Mouse (Mus musculus): Measurements from ENCODE around the gene Nav2. TPM values are rescaled to one million over a fixed set of nuclear protein-coding genes. Genes with fewer than 3 reads are reported as not detected.

Gene Nav2
- polyA plus RNA-seq, 1 experiment from 2014 or later, result 25.6 TPM

GRCm38 (mm10) chr7:49145749-49146670, 237.5 kb downstream of the Nav2 start:
- no peak for DNase-seq (ENCODE audit: low spot score)
- H3K36me3 ChIP-seq, result no peaks in the 10 kb centered on the region
- 60% methylated on average over 22 of the region's 22 CpGs for WGBS
- H3K9me3 ChIP-seq, result peaks cover 1% of the 10 kb centered on the region; the same call in 1 of the 2 replicates
- no peaks in the 10 kb centered on the region for H3K27me3 ChIP-seq (ENCODE audit: insufficient read depth, poor library complexity, severe bottlenecking)
- H3K4me1 ChIP-seq (replicated peaks), result peaks cover 15% of the 10 kb centered on the region
- peak overlapping the region; percentile 62 for H3K27ac ChIP-seq
- no peak overlapping the region for H3K4me3 ChIP-seq

DNA sequence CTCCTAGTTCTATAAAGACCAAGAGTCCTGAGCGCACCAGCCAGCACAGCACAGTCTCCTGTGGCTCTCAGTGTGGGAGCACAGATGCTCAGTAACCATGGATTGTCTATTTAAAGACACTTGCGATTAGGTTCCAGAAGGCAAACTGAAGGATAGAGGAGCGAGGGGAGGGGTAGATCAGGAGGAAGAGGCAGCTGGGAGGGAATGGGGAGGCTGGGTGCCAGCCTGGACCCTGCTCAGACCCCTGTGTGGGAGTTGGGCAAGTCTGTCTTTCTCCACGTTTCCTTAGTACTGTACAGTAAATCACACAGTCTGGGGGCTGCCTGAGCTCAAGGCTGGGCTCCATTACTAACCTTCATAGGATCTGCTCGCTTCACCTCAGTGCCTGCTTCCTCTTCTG, 243.8 kb downstream of the Nav2 start:
- Histone ChIP-seq H3K4me3 (no peak overlapping the region), H3K27ac (no peak overlapping the region), H3K36me3 (0 out of 2 replicates have a peak, but pooled peaks cover 3% of the 10 kb centered on the region), H3K9me3 (peaks cover 15% of the 10 kb centered on the region; the same call in 1 of the 2 replicates), H3K27me3 (ENCODE audit: insufficient read depth, poor library complexity, severe bottlenecking) (no peaks in the 10 kb centered on the region), H3K4me1 (replicated peaks) (no peaks in the 10 kb centered on the region)
- WGBS, result 78% methylated on average over 5 of the region's 5 CpGs
- no peak for DNase-seq (ENCODE audit: low spot score)

DNA sequence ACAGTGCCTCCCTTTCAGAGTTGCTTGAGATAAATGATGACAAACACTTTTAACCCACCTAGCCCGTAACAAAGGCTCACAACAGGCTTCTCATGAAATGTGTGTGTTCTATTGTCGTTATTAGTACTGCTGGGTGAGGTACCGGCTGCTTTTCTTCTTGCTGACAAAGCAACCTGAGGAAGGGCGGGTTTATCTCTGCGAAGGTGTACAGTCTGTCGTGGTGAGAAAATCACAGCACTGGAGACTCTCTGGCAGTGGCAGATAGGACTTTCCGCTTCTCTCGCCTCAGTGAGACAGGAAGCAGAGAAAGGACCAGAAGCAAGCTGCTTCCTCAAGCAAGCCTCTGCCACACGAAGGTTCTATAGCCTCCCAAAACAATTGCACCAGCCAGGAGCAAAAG, 244.2 kb downstream of the Nav2 start:
- WGBS, result 83% methylated on average over 9 of the region's 9 CpGs
- Histone ChIP-seq H3K27me3 (ENCODE audit: insufficient read depth, poor library complexity, severe bottlenecking) (no peaks in the 10 kb centered on the region), H3K27ac (no peak overlapping the region), H3K4me1 (replicated peaks) (no peaks in the 10 kb centered on the region), H3K4me3 (no peak overlapping the region), H3K36me3 (0 out of 2 replicates have a peak, but pooled peaks cover 3% of the 10 kb centered on the region), H3K9me3 (peaks cover 15% of the 10 kb centered on the region; the same call in 1 of the 2 replicates)
- DNase-seq (ENCODE audit: low spot score), result no peak

DNA sequence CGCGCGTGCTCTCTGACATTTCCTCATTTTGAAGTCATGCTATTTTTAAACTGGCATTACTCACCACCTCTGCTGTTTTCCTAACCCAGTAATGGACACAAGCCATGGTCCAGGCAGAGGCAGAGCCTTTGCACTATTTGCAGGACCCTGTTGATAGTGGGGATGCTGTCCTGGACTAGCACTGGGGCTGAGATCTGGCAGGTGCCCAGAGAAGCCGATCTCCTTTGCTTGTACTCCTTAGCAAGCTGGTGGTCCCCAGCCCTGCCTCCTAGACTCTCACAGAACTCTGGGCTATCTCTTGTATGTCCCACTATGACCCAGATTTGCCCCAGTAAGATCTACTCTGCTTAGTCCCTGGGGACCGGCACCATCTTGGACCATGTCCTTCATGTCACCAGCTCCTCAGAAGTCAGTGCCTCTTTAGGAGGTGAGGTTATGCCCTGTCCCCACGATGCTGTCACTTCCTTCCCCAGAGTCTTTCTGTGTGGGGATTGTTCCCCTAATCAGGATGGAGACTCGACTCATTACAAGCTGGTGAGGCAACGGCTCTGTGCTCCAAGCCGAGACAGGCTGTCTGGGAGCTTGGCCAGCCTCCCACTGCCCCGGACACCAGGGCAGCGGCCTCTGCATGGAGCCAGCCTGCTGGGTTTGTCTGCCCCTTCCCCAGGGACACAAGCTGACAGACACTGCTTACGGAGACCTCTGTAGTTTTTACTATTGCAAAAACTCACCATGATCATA, 250.3 kb downstream of the Nav2 start:
- H3K4me1 ChIP-seq (replicated peaks), result peaks cover 38% of the 10 kb centered on the region
- peaks cover 15% of the 10 kb centered on the region; the same call in 1 of the 2 replicates for H3K9me3 ChIP-seq
- 84% methylated on average over 12 of the region's 12 CpGs for WGBS
- DNase-seq (ENCODE audit: low spot score), result no peak
- no peak overlapping the region for H3K4me3 ChIP-seq
- H3K27ac ChIP-seq, result no peak overlapping the region
- no peaks in the 10 kb centered on the region for H3K27me3 ChIP-seq (ENCODE audit: insufficient read depth, poor library complexity, severe bottlenecking)
- H3K36me3 ChIP-seq, result 0 out of 2 replicates have a peak, but pooled peaks cover 3% of the 10 kb centered on the region

DNA sequence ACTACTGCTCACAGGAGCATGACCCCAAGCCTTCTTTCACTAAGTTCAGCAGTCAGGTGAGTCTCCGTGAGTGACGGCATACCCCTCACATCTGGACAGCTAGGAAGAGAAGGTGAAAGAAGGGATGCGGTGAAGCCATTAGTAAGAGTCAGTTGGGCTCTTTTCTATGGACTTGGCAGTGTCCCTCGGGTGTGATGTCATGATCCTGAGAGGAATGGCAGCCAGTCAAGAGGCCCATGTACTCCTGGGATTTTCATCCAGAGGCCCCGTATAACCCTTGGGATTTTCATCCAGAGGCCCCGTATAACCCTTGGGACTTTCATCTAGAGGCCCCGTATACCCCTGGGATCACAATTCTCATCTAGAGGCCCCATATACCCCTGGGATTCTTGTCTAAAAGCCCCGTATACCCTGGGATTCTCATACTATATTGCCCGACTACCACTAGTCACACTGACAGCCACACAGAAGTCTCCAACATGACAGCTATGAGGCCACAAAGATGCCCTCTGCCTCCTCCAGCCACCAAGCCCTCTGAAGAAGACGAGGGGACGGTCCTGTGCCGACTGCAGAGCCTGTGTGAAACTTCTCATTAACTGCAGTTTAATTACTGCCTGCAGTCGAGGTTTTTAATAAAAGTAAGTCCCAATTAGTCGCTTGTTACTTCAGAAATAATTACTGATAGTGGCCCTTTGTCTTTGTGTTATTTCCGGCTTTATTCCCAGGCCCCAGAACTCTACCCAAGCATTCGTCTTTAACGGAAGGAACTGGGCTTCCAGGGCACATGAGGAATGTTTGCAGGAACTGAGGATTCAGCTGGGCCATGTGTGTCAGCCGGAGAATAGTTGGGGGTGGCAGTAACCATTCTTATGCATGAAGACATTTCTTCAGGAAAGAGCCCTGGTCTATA, 251.4 kb downstream of the Nav2 start:
- 87% methylated on average over 18 of the region's 18 CpGs for WGBS
- peaks cover 41% of the 10 kb centered on the region for H3K4me1 ChIP-seq (replicated peaks)
- H3K4me3 ChIP-seq, result no peak overlapping the region
- no peak overlapping the region for H3K27ac ChIP-seq
- no peaks in the 10 kb centered on the region for H3K27me3 ChIP-seq (ENCODE audit: insufficient read depth, poor library complexity, severe bottlenecking)
- 0 out of 2 replicates have a peak, but pooled peaks cover 3% of the 10 kb centered on the region for H3K36me3 ChIP-seq
- H3K9me3 ChIP-seq, result peaks cover 12% of the 10 kb centered on the region; the same call in 1 of the 2 replicates
- DNase-seq (ENCODE audit: low spot score), result no peak

- WGBS, result 48% methylated on average over 9 of the region's 9 CpGs
- H3K27ac ChIP-seq, result peak overlapping the region; percentile 8; the same call in 1 of the 2 replicates
- no peaks in the 10 kb centered on the region for H3K36me3 ChIP-seq
- H3K9me3 ChIP-seq, result no peaks in the 10 kb centered on the region
- H3K4me3 ChIP-seq, result no peak overlapping the region
- H3K4me1 ChIP-seq (replicated peaks), result peaks cover 48% of the 10 kb centered on the region
- H3K27me3 ChIP-seq (ENCODE audit: insufficient read depth, poor library complexity, severe bottlenecking), result no peaks in the 10 kb centered on the region
- DNase-seq (ENCODE audit: low spot score), result no peak
Measured at GRCm38 (mm10) chr7:49162079-49162478, 253.6 kb downstream of the Nav2 start.

- Histone ChIP-seq H3K4me1 (replicated peaks) (peaks cover 52% of the 10 kb centered on the region), H3K27me3 (ENCODE audit: insufficient read depth, poor library complexity, severe bottlenecking) (no peaks in the 10 kb centered on the region), H3K27ac (peak overlapping the region; percentile 56), H3K36me3 (no peaks in the 10 kb centered on the region), H3K9me3 (no peaks in the 10 kb centered on the region), H3K4me3 (no peak overlapping the region)
- 65% methylated on average over 11 of the region's 11 CpGs for WGBS
- no peak for DNase-seq (ENCODE audit: low spot score)
Measured at GRCm38 (mm10) chr7:49163789-49164188, 255.3 kb downstream of the Nav2 start.

DNA sequence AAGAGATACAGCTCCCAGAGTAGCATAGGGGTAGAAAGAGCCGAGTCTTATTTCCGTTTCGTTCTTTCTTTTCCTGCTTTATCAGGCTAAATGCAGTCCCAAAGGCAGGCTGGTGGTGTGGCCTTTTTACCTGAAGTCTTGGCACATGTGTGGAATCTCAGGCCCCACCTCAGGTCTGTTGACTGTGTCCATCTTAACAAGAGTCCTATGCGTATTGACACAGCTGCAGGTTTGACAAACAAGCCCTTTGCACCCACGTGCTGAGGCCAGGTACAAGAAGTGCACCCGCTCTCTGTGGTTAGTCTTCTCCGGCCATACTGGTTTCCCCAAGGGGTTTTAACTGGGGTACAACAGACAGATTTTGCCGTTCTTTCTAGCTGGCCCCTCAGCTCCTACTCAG, 256.4 kb downstream of the Nav2 start:
- H3K36me3 ChIP-seq, result no peaks in the 10 kb centered on the region
- H3K4me1 ChIP-seq (replicated peaks), result peaks cover 52% of the 10 kb centered on the region
- H3K27me3 ChIP-seq (ENCODE audit: insufficient read depth, poor library complexity, severe bottlenecking), result no peaks in the 10 kb centered on the region
- no peak for DNase-seq (ENCODE audit: low spot score)
- H3K9me3 ChIP-seq, result no peaks in the 10 kb centered on the region
- H3K4me3 ChIP-seq, result no peak overlapping the region
- 91% methylated on average over 8 of the region's 8 CpGs for WGBS
- H3K27ac ChIP-seq, result no peak overlapping the region

DNA sequence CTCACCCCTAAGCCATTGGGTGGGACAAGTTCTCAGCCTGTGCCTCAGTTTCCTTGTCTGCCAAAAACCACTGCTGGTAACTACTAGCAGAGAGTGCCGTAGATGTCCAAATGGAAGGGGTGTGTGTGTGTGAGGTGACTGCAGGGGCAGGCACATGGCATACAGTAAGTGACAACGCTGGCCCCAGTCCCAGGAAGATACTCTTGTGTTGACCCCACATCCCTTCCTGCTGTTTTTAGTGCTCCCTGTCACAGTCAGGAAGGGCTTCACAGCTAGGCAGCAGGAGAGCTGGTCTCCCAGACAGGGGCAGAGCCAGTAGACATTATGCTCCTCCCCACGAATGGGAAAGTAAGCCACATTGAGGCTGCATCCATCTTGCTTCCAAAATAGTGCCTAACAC, 264.4 kb downstream of the Nav2 start:
- peaks cover 13% of the 10 kb centered on the region for H3K4me1 ChIP-seq (replicated peaks)
- 75% methylated on average over 3 of the region's 3 CpGs for WGBS

DNA sequence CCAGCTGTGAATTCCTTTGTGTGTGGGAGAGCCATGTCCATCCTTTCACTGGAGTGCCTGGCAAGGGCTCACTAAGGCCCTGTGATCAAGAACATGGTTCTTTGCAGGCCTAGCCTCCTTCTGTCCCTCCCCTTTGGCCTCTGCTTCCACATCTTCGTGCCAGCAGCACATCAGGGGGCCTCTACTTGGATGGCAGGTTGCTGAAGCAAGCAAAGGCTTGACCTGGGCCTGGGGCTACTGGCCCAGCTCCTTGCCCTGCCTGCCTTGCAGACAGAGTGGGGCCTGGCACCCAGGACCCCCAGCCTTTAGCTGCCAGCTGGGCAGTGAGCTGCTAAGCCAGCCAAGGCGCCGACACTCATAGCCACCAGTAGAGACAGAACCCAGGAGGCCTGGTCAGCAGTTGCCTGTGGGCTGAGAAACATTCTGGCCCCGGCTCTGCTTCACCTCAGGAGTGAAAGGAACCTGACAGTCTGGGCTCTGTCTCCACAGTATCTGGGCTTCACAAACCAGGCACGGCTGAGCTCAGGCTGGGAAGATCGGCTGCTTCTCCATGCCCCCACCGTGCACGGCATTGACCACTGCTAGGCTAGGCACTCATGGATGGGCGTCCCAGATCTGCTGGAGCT, 267.4 kb downstream of the Nav2 start:
- DNase-seq (ENCODE audit: low spot score), result no peak
- H3K36me3 ChIP-seq, result no peaks in the 10 kb centered on the region
- H3K27ac ChIP-seq, result peak overlapping the region; percentile 62
- no peaks in the 10 kb centered on the region for H3K9me3 ChIP-seq
- H3K4me3 ChIP-seq, result no peak overlapping the region
- H3K4me1 ChIP-seq (replicated peaks), result peaks cover 10% of the 10 kb centered on the region
- no peaks in the 10 kb centered on the region for H3K27me3 ChIP-seq (ENCODE audit: insufficient read depth, poor library complexity, severe bottlenecking)
- 76% methylated on average over 9 of the region's 9 CpGs for WGBS

More for the DNA sequence above, 264.4 kb downstream of the Nav2 start:
- Histone ChIP-seq H3K27ac (no peak overlapping the region), H3K9me3 (no peaks in the 10 kb centered on the region), H3K27me3 (ENCODE audit: insufficient read depth, poor library complexity, severe bottlenecking) (no peaks in the 10 kb centered on the region), H3K36me3 (no peaks in the 10 kb centered on the region), H3K4me3 (no peak overlapping the region)
- DNase-seq (ENCODE audit: low spot score), result no peak

GRCm38 (mm10) chr7:49176590-49177201, 268.2 kb downstream of the Nav2 start:
- Histone ChIP-seq H3K36me3 (no peaks in the 10 kb centered on the region), H3K4me1 (replicated peaks) (peaks cover 16% of the 10 kb centered on the region), H3K4me3 (no peak overlapping the region), H3K27me3 (ENCODE audit: insufficient read depth, poor library complexity, severe bottlenecking) (no peaks in the 10 kb centered on the region), H3K27ac (no peak overlapping the region), H3K9me3 (no peaks in the 10 kb centered on the region)
- DNase-seq (ENCODE audit: low spot score), result no peak
- WGBS, result 90% methylated on average over 21 of the region's 21 CpGs

All from hindbrain, embryonic 10.5 days (tissue).